Mouse (Mus musculus): ENCODE measurements around the gene Hivep3.

Hivep3 gene

GRCm38 (mm10) chr4:119912216-119912615, 178.6 kb downstream of the Hivep3 start:
- DNase-seq, result no peak

- DNase-seq, result no peak
Measured at GRCm38 (mm10) chr4:119914194-119914593, 180.6 kb downstream of the Hivep3 start.

GRCm38 (mm10) chr4:119915069-119915468, 181.5 kb downstream of the Hivep3 start:
- DNase-seq, result no peak

GRCm38 (mm10) chr4:119917502-119917901, 183.9 kb downstream of the Hivep3 start:
- DNase-seq, result no peak

- no peak for DNase-seq
Measured at GRCm38 (mm10) chr4:119919349-119919748, 185.8 kb downstream of the Hivep3 start.

GRCm38 (mm10) chr4:119921022-119921717, 187.6 kb downstream of the Hivep3 start:
- no peak for DNase-seq

GRCm38 (mm10) chr4:119921723-119922266, 188.2 kb downstream of the Hivep3 start:
- no peak for DNase-seq

GRCm38 (mm10) chr4:119922945-119923344, 189.4 kb downstream of the Hivep3 start:
- DNase-seq, result no peak

GRCm38 (mm10) chr4:119923410-119923809, 189.8 kb downstream of the Hivep3 start:
- DNase-seq, result no peak

- DNase-seq, result no peak
Measured at GRCm38 (mm10) chr4:119925052-119925451, 191.5 kb downstream of the Hivep3 start.

- peak; percentile 68 for DNase-seq
Measured at GRCm38 (mm10) chr4:119931923-119932322, 198.3 kb downstream of the Hivep3 start.

GRCm38 (mm10) chr4:119932549-119933257, 199.1 kb downstream of the Hivep3 start:
- DNase-seq, result no peak

GRCm38 (mm10) chr4:119934901-119935300, 201.3 kb downstream of the Hivep3 start:
- no peak for DNase-seq

GRCm38 (mm10) chr4:119937876-119938275, 204.3 kb downstream of the Hivep3 start:
- DNase-seq, result peak; percentile 62

GRCm38 (mm10) chr4:119938518-119938917, 204.9 kb downstream of the Hivep3 start:
- DNase-seq, result no peak

GRCm38 (mm10) chr4:119939786-119940185, 206.2 kb downstream of the Hivep3 start:
- peak; percentile 57 for DNase-seq

- no peak for DNase-seq
Measured at GRCm38 (mm10) chr4:119946224-119946887, 212.8 kb downstream of the Hivep3 start.

- DNase-seq, result no peak
Measured at GRCm38 (mm10) chr4:119947232-119948162, 213.9 kb downstream of the Hivep3 start.

GRCm38 (mm10) chr4:119948406-119948805, 214.8 kb downstream of the Hivep3 start:
- no peak for DNase-seq

- no peak for DNase-seq
Measured at GRCm38 (mm10) chr4:119948922-119949614, 215.5 kb downstream of the Hivep3 start.

- DNase-seq, result peak; percentile 62
Measured at GRCm38 (mm10) chr4:119950181-119950580, 216.6 kb downstream of the Hivep3 start.

GRCm38 (mm10) chr4:119951081-119951480, 217.5 kb downstream of the Hivep3 start:
- DNase-seq, result no peak

Data from cerebellum, adult 8-10 months (tissue).